Mouse (Mus musculus) Muller cell, postnatal 12 days (primary cell): ENCODE measurements around the gene Ssbp3.
A peak's percentile ranks its signal among the peaks of the same experiment; 100 is the strongest.

Experiments used
- DNase-seq: peaks from one replicate; pipeline ENCODE4 v3.0.0-alpha.2; 2015; ENCODE audit errors: inconsistent ontology term

Gene Ssbp3

GRCm38 (mm10) chr4:106934931-106935582 is 24.6 kb downstream of the Ssbp3 start:
- DNase-seq = no peak

DNA sequence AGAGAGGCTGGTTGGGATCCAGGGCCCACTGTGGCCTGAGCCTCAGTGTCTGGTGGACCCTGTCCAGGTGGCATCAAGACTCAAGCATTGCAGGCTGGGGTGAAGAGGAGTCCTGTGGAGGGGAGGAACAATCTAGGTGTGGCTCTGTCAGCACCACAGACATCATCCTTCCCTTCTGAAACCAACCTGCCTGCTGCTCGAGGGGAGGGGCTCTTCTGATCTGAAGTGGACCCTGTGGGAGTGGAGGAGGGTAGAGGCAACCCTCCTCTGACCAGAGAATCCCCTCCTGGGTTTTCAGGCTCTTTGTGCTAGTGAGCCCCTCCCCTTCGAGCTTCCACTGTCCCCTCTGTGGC is 25.1 kb downstream of the Ssbp3 start:
- no peak for DNase-seq

GRCm38 (mm10) chr4:106936041-106936440 is 25.5 kb downstream of the Ssbp3 start:
- DNase-seq = no peak

- DNase-seq = peak; percentile 54
Observed at GRCm38 (mm10) chr4:106936741-106937140, 26.2 kb downstream of the Ssbp3 start.

DNA sequence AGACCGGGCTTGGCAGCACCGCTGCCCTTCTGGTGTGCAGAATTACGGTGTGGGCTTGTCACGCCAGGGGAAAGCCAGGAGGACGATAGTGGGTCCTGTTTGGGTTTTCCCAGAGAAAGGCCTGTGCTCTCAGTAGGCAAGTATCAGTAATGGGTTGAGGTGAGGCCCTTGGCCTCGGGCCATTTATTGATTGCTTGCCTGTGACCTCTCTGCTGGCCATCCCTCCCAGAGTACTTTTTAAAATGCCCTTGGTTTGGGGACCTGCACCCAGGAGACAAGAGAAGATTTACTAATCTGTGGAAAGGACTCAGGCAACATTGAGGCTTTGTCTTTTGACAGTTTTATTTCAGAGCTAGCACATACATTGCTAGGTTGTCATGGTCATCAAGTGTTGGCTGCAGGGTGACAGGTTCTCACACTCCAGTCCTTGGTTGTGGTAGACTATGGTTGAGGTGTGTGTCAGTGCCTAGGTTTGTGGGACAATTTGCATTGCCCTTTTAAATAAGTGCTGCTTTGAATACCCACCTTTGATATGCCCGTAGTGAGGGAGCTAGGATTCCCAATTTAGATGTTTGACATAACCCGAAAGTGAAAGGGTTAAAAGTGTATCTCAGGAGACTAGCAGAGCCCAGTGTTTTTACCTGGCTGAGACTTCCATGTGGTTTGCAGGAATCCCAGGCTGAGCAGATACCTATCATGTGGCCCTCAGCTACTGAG is 28.2 kb downstream of the Ssbp3 start:
- no peak for DNase-seq

- DNase-seq = peak; percentile 61
Observed at GRCm38 (mm10) chr4:106939223-106939918, 28.9 kb downstream of the Ssbp3 start.

DNA sequence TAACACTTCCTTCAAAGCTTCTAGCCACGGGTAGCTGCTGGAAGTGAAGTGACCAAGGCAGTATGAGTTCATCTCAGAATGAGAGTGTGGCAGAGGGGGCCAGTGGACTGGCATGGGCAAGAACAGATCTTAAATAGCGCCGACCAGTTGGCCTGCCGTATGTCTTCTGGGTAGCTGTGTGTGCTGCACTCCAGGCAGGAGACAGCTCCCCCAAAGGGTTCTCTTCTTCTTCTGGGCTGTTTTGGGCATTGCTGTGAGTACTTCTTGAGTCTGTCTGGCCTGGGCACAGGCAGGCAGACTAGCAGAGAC is 29.4 kb downstream of the Ssbp3 start:
- DNase-seq = no peak

- DNase-seq = no peak
Observed at GRCm38 (mm10) chr4:106940945-106941344, 30.4 kb downstream of the Ssbp3 start.

DNA sequence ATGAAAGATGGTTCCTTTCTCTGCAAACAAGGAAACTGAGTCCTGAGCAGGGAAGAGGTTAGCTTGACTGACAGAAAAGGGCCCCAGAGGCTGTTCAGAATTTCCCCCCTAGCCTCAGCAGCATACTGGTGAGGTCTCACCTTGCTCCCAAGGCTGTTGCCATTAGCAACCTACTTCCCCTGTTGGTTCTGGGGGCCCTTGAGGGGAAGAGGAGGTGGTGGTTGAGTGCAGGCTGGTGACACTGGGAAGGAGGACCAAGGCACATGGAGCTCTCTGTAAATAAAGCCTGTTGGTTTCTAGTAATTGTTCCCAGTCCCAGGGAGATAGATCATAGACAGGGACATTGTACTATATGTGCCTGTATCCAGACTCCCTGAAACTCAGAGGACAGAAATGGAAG is 31.0 kb downstream of the Ssbp3 start:
- no peak for DNase-seq

DNA sequence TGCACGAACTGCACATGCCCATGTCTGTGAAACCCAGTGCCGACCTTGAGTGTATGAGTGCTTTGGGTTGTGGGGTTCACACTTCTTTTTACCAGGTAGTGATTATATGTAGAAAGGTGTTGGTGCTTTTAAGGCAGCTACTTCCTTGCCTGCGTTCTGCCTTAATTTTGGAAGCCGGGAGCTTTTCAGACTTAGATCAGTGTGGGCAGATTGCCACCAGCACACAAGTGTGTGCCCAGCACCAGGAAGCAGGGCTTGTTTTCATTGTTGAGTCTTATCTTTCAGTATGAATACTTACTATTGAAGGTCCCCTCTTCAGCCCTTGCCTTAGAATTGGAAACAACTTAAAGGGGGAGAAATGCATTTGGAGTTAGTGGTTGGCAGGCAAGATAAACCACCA is 32.0 kb downstream of the Ssbp3 start:
- no peak for DNase-seq

- DNase-seq = no peak
Observed at GRCm38 (mm10) chr4:106943627-106944026, 33.1 kb downstream of the Ssbp3 start.

- no peak for DNase-seq
Observed at GRCm38 (mm10) chr4:106944898-106945297, 34.4 kb downstream of the Ssbp3 start.

GRCm38 (mm10) chr4:106947741-106948140 is 37.2 kb downstream of the Ssbp3 start:
- no peak for DNase-seq

GRCm38 (mm10) chr4:106948546-106948945 is 38.0 kb downstream of the Ssbp3 start:
- no peak for DNase-seq

GRCm38 (mm10) chr4:106949200-106949599 is 38.7 kb downstream of the Ssbp3 start:
- no peak for DNase-seq

- DNase-seq = no peak
Observed at GRCm38 (mm10) chr4:106950801-106951200, 40.3 kb downstream of the Ssbp3 start.

DNA sequence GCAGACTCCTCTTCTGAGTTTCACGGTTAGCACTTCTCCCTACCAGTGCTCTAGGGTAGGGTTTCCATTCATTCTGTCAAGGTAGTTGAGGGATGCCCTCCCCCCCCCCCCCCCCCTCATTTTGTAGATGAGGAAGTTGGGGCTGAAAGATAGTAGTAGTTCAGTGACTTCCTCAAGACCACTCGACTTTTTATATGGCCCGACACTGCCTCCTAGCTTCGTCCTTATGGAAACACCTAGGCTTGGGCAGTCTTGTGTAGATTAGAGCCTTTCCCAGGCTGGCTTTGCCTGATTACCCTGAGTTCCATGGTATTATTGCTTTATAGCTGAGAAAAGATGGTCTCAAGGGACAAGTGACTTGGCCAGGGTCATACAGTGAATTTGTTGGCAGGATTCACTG is 41.0 kb downstream of the Ssbp3 start:
- no peak for DNase-seq

DNA sequence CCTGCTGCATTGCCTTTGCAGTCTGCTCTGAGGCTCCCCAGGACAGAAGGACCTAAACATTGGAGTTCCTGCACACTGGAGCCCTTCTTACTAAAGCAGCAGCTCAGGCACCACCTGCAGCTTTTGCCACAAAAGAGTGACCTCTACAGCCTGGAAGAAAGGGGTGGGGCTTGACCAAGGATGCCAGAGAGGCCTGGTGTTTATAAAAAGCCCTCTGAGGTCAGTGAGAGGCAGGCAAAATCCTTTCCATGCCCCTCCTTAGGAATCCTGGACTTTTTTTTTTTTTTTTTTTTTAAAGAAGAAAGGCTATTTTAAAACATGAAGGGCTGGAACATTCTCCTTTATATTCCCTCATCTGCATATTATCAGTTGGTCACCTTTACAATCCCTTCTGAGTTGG is 42.7 kb downstream of the Ssbp3 start:
- DNase-seq = peak; percentile 45

GRCm38 (mm10) chr4:106953760-106954159 is 43.3 kb downstream of the Ssbp3 start:
- peak; percentile 70 for DNase-seq

DNA sequence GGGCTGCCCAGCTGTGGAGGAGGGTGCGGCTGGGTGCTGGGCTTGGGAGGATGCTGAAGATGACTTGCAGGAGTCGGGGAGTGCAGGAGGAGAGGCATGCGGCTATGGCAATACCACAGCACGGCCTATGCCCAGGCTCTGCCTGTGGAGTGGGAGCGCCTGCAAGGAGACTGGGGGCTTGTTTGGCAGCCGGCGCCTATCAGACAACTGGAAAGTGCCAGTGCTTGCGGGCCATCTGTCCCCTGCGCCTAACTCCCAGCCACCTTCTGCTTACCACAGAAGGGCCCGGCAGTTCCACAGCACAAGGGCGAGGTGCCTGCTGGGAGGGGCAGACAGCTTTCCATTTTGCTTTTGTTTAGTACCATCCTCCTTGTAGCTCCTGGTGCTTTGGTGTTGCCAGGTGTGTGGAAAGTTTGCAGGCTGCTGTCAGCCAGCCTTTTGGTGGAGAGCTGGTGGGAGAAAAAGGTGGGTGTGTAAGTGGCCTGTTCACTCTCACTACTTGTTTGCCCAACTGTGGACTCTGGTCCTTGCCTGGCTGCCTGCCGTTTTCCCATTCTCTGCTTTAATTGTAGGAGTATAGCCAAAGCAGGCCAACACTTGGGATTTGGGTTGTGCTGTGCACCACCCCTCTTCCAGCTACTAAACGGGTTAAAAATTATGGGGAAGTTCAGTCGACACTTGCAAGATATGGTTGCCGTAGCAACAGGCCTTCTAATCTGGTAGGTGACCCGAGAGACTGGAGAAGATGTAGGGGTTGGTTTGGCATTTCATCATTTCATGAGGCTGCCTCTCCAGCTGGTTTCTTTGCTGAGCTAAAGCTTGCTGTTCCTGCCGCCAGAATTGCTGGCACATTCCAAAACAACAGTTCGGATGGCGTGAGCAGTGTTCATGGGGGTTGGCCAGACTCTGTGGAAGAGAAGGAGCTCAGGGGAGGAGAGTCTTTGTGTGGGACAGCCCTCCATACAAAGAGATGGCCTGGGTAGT is 45.5 kb downstream of the Ssbp3 start:
- peak; percentile 72 for DNase-seq

- DNase-seq = no peak
Observed at GRCm38 (mm10) chr4:106958117-106958516, 47.6 kb downstream of the Ssbp3 start.

- no peak for DNase-seq
Observed at GRCm38 (mm10) chr4:106958561-106958960, 48.1 kb downstream of the Ssbp3 start.
